Mouse (Mus musculus) MEL (cell line): Measurements from ENCODE around the gene Spata3. TPM values are rescaled to one million over a fixed set of nuclear protein-coding genes. Genes with fewer than 3 reads are reported as not detected.

Experiments used
- DNase-seq: peaks from one replicate; pipeline ENCODE4 v3.0.0; 2011; ENCODE audit warnings: low read depth, low spot score
- H3K27ac ChIP-seq: 2 replicates; pipeline ENCODE4 v1.5.1; 2012; ENCODE audit warnings: low read depth, mild to moderate bottlenecking, control low read depth, low read length, moderate library complexity; ENCODE audit not compliant: control insufficient read depth
- H3K27me3 ChIP-seq, 2 experiments: fragments of 150-350 bp in 1 of 2; sonication (generic) in 1 of 2; 2 replicates each; pipeline ENCODE4 v1.6.1; 2012; ENCODE audit warnings: low read length in 2 of 2, mild to moderate bottlenecking in 2 of 2, improper control_type of control experiment in 1 of 2, moderate library complexity in 1 of 2; ENCODE audit not compliant: insufficient read depth in 2 of 2, control insufficient read depth in 1 of 2
- H3K36me3 ChIP-seq, 2 experiments: 2 replicates each; pipeline ENCODE4 v1.6.1; 2012 to 2014; ENCODE audit warnings: low read length in 2 of 2, improper control_type of control experiment in 1 of 2, inconsistent platforms in 1 of 2, mild to moderate bottlenecking in 1 of 2; ENCODE audit not compliant: insufficient read depth in 2 of 2, control insufficient read depth in 1 of 2
- H3K4me1 ChIP-seq, 2 experiments: fragments of 150-350 bp in 1 of 2; sonication (generic) in 1 of 2; 2 replicates each; pipeline ENCODE4 v1.6.1; 2012; ENCODE audit warnings: low read length in 2 of 2, improper control_type of control experiment in 1 of 2, mild to moderate bottlenecking in 1 of 2; ENCODE audit not compliant: insufficient read depth in 2 of 2, control insufficient read depth in 1 of 2
- H3K4me3 ChIP-seq, 2 experiments: fragments of 150-350 bp in 1 of 2; sonication (generic) in 1 of 2; 2 replicates each; pipeline ENCODE4 v1.5.1; 2012; ENCODE audit warnings: low read depth in 2 of 2, low read length in 2 of 2, mild to moderate bottlenecking in 2 of 2, moderate library complexity in 2 of 2, control low read depth in 1 of 2, improper control_type of control experiment in 1 of 2; ENCODE audit not compliant: control insufficient read depth in 1 of 2, insufficient read depth in 1 of 2
- H3K79me2 ChIP-seq: 2 replicates; pipeline ENCODE4 v1.6.1; 2012; ENCODE audit warnings: mild to moderate bottlenecking, low read length, moderate library complexity; ENCODE audit not compliant: control insufficient read depth, poor library complexity, insufficient read depth
- H3K9ac ChIP-seq: 2 replicates; pipeline ENCODE4 v1.6.1; 2012; ENCODE audit warnings: low read depth, mild to moderate bottlenecking, control low read depth, low read length, moderate library complexity; ENCODE audit not compliant: control insufficient read depth, poor library complexity, severe bottlenecking
- H3K9me3 ChIP-seq: fragments of 150-350 bp; sonication (generic); replicated peaks from 2 replicates; pipeline ENCODE4 v1.6.1; 2012; ENCODE audit warnings: mild to moderate bottlenecking, low read length, improper control_type of control experiment, moderate library complexity; ENCODE audit not compliant: insufficient read depth
- ELF1 ChIP-seq: IDR thresholded peaks from 2 replicates; pipeline ENCODE4 v1.6.1; 2014; ENCODE audit warnings: low read depth, mild to moderate bottlenecking, inconsistent platforms, low read length, improper control_type of control experiment, moderate library complexity
- EP300 ChIP-seq, 2 experiments: IDR thresholded peaks; 2 replicates each; pipeline ENCODE4 v1.6.1; 2011; ENCODE audit warnings: improper control_type of control experiment in 2 of 2, low read length in 2 of 2, low read depth in 1 of 2, mild to moderate bottlenecking in 1 of 2
- GABPA ChIP-seq: IDR thresholded peaks from 2 replicates; pipeline ENCODE4 v1.6.1; 2012; ENCODE audit warnings: low read depth, mild to moderate bottlenecking, inconsistent platforms, low read length, improper control_type of control experiment, moderate library complexity
- GATA1 ChIP-seq: IDR thresholded peaks from 2 replicates; pipeline ENCODE4 v1.6.1; 2011; ENCODE audit warnings: low read depth, low read length, improper control_type of control experiment
- KAT2A ChIP-seq: conservative IDR thresholded peaks from 2 replicates; pipeline ENCODE4 v1.6.1; 2012; ENCODE audit warnings: low read depth, low read length, improper control_type of control experiment, inconsistent platforms
- MAX ChIP-seq: IDR thresholded peaks from 2 replicates; pipeline ENCODE4 v1.6.1; 2011; ENCODE audit warnings: low read length, improper control_type of control experiment
- MAZ ChIP-seq: IDR thresholded peaks from 2 replicates; pipeline ENCODE4 v1.6.1; 2012; ENCODE audit warnings: low read depth, mild to moderate bottlenecking, inconsistent platforms, low read length, improper control_type of control experiment
- MEF2A ChIP-seq: IDR thresholded peaks from 2 replicates; pipeline ENCODE4 v1.6.1; 2014; ENCODE audit warnings: low read depth, mild to moderate bottlenecking, inconsistent platforms, low read length, improper control_type of control experiment; ENCODE audit not compliant: poor library complexity, insufficient replicate concordance, severe bottlenecking; ENCODE audit errors: extremely low read depth
- MXI1 ChIP-seq: IDR thresholded peaks from 2 replicates; pipeline ENCODE4 v1.6.1; 2011; ENCODE audit warnings: mild to moderate bottlenecking, low read depth, low read length, improper control_type of control experiment
- MYB ChIP-seq: IDR thresholded peaks from 2 replicates; pipeline ENCODE4 v1.6.1; 2011; ENCODE audit warnings: mild to moderate bottlenecking, low read depth, low read length, improper control_type of control experiment
- MYC ChIP-seq: IDR thresholded peaks from 2 replicates; pipeline ENCODE4 v1.6.1; 2011; ENCODE audit warnings: low read depth, mild to moderate bottlenecking, low read length, improper control_type of control experiment, moderate library complexity
- NELFE ChIP-seq: IDR thresholded peaks from 2 replicates; pipeline ENCODE4 v1.6.1; 2011; ENCODE audit warnings: low read depth, low read length, improper control_type of control experiment
- POLR2A ChIP-seq, 2 experiments: IDR thresholded peaks; 2 replicates each; pipeline ENCODE4 v1.6.1; 2011 to 2012; ENCODE audit warnings: low read length in 2 of 2, mild to moderate bottlenecking in 2 of 2, control low read depth in 1 of 2, improper control_type of control experiment in 1 of 2, low read depth in 1 of 2, moderate library complexity in 1 of 2; ENCODE audit not compliant: control insufficient read depth in 1 of 2, insufficient read depth in 1 of 2, poor library complexity in 1 of 2
- RAD21 ChIP-seq: IDR thresholded peaks from 2 replicates; pipeline ENCODE4 v1.6.1; 2011; ENCODE audit warnings: mild to moderate bottlenecking, low read depth, low read length, improper control_type of control experiment
- UBTF ChIP-seq: IDR thresholded peaks from 2 replicates; pipeline ENCODE4 v1.6.1; 2012; ENCODE audit warnings: low read depth, mild to moderate bottlenecking, inconsistent platforms, low read length, improper control_type of control experiment, moderate library complexity, borderline replicate concordance; ENCODE audit not compliant: insufficient read depth
- USF2 ChIP-seq, 2 experiments: IDR thresholded peaks; 2 replicates each; pipeline ENCODE4 v1.6.1; 2011 to 2012; ENCODE audit warnings: improper control_type of control experiment in 2 of 2, low read length in 2 of 2, borderline replicate concordance in 1 of 2, inconsistent platforms in 1 of 2, low read depth in 1 of 2, mild to moderate bottlenecking in 1 of 2; ENCODE audit not compliant: insufficient read depth in 1 of 2
- ZC3H11A ChIP-seq: IDR thresholded peaks from 2 replicates; pipeline ENCODE4 v1.6.1; 2012; ENCODE audit warnings: low read depth, mild to moderate bottlenecking, inconsistent platforms, low read length, improper control_type of control experiment
- ZKSCAN1 ChIP-seq: IDR thresholded peaks from 2 replicates; pipeline ENCODE4 v1.6.1; 2012; ENCODE audit warnings: low read depth, mild to moderate bottlenecking, inconsistent platforms, low read length, improper control_type of control experiment, moderate library complexity
- ZMIZ1 ChIP-seq: IDR thresholded peaks from 2 replicates; pipeline ENCODE4 v1.6.1; 2012; ENCODE audit warnings: low read depth, mild to moderate bottlenecking, inconsistent platforms, low read length, improper control_type of control experiment, moderate library complexity
- ZNF384 ChIP-seq: IDR thresholded peaks from 2 replicates; pipeline ENCODE4 v1.6.1; 2012; ENCODE audit warnings: low read depth, mild to moderate bottlenecking, inconsistent platforms, low read length, improper control_type of control experiment
- polyA plus RNA-seq, 2 experiments: library from polyadenylated mRNA; stranded (reverse) in 1 of 2; unstranded in 1 of 2; fragments of >175 nt in 1 of 2; fragments of >200 nt in 1 of 2; gene quantifications; 2 replicates each; pipeline versions ENCODE4 v1.2.1 to v1.2.4; 2012; ENCODE audit warnings: low replicate concordance in 2 of 2, low read depth in 1 of 2; ENCODE audit not compliant: insufficient read length in 2 of 2, insufficient read depth in 1 of 2, missing spikeins in 1 of 2
- total RNA-seq: library from RNA; depleted of rRNA; stranded (reverse); fragments of 300-350 nt; gene quantifications from 2 replicates; pipeline ENCODE4 v1.2.3, GENCODE M21; 2012

Gene Spata3
- total and polyA plus RNA-seq, 3 experiments = not detected

DNA sequence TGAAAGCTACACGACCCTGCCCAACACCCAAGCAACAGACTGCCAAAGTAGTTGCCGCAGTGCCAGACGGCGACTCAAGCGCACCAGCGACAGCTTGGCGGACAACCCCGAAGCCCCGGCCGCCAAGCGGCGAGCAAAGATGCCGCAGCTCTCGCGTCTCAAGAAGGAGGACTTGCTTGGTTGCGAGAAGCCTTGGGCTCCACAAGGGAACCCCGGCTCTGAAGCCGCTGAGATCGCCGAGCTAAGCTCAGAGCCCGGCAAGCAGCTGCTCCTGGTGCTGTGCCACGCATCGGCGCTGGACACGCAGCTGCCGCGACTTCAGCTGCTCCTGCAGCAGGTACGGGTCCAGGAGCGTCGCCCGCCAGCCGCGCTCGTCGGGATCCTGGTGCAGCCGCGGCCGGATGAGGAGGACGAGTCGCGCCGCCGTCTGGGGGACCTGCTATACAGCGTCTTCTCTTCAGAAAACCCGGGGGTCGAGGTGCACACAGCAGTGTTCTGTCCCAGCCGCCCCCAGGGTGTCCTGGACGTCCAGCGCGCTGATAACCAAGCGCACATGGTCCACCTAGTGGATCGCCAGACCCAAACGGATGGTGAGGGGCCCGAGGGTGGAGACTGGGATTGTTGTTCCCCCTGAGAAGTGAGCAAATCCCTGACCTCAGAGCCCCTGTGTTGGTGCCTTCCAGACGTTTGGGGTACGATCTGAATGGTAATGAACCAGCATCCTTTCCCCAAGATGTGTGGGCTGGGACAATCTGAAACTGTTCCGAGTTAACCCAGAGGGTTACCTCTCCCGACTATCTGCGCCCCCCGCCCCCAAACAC, 1.8 kb downstream of the Spata3 start:
- no peak overlapping the region for H3K4me3 ChIP-seq
- H3K9ac ChIP-seq = no peak overlapping the region
- DNase-seq = no peak
- no peak overlapping the region for H3K27ac ChIP-seq
- no peaks in the 10 kb centered on the region for H3K4me1 ChIP-seq
- H3K27me3 ChIP-seq = peaks cover 5 to 7% of the 10 kb centered on the region in 2 experiments; a peak in 3 of 4 replicates
- TF ChIP-seq MAZ (no peak), RAD21 (no peak), MXI1 (no peak), MEF2A (no peak), POLR2A (IDR thresholded peaks at IDR 0.05; ENCODE audit: control insufficient read depth in 1 of 2, insufficient read depth in 1 of 2, low read depth in 1 of 2, low read length in 2 of 2, poor library complexity in 1 of 2) (no peak), UBTF (no peak), MYB (no peak), ELF1 (no peak), MAX (no peak), GATA1 (no peak), KAT2A (no peak), NELFE (no peak), MYC (no peak), ZC3H11A (no peak), USF2 (IDR thresholded peaks at IDR 0.05; ENCODE audit: borderline replicate concordance in 1 of 2, insufficient read depth in 1 of 2, low read depth in 1 of 2, low read length in 2 of 2) (no peak), GABPA (no peak), ZNF384 (no peak)
- no peaks in the 10 kb centered on the region for H3K9me3 ChIP-seq
- H3K79me2 ChIP-seq = no peaks in the 10 kb centered on the region
- no peaks in the 10 kb centered on the region for H3K36me3 ChIP-seq

GRCm38 (mm10) chr1:86021365-86021989, 4.9 kb downstream of the Spata3 start:
- DNase-seq = no peak
- H3K36me3 ChIP-seq = no peaks in the 10 kb centered on the region

More at GRCm38 (mm10) chr1:86021365-86021989, 4.9 kb downstream of the Spata3 start:
- no peak for TF ChIP-seq ZC3H11A
- no peak for TF ChIP-seq MEF2A
- no peak for TF ChIP-seq EP300 (IDR thresholded peaks at IDR 0.05; ENCODE audit: low read depth in 1 of 2, low read length in 2 of 2)
- TF ChIP-seq MXI1 = no peak
- no peak for TF ChIP-seq ZKSCAN1
- TF ChIP-seq GABPA = no peak
- no peak for TF ChIP-seq ZMIZ1
- no peak overlapping the region for H3K27ac ChIP-seq
- H3K27me3 ChIP-seq = peaks cover 5 to 7% of the 10 kb centered on the region in 2 experiments; a peak in 3 of 4 replicates
- no peaks in the 10 kb centered on the region for H3K9me3 ChIP-seq
- no peak overlapping the region for H3K9ac ChIP-seq
- no peaks in the 10 kb centered on the region for H3K4me1 ChIP-seq
- no peaks in the 10 kb centered on the region for H3K79me2 ChIP-seq
- H3K4me3 ChIP-seq = no peak overlapping the region
